Mouse (Mus musculus): ENCODE results near the gene Med16. TPM values are rescaled to one million over a fixed set of nuclear protein-coding genes. Genes with fewer than 3 reads are reported as not detected.

Gene Med16
- total and polyA plus RNA-seq, 3 experiments, result 10.2 to 22.8 (median 12.1) TPM

DNA sequence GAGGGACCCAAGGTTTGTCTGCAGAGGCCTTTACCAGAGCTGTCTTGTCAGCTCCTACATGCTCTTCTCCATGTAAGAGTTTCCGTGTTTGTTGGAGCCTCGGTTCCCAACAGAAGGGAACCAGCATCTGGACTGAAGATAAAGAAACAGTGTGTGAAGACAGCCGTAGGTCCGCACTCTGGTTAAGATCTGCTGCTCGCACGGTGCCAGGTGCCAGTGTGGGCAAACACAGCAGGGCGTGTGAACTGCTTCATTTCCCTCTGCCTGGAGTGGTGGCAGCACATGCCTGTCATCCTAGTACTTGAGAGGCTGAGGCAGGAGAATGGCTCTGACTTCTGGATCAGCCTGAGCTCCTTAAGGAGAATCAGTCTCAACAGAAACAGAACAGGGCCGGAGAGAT, 36.9 kb downstream of the Med16 start:
- DNase-seq (ENCODE audit: extremely low read depth), result no peak
- Histone ChIP-seq H3K27me3 (replicated peaks) (no peaks in the 10 kb centered on the region), H3K9ac (ENCODE audit: insufficient read depth, low read depth) (no peak overlapping the region), H3K27ac (ENCODE audit: insufficient read depth, low read depth) (no peak overlapping the region), H3K4me1 (ENCODE audit: control insufficient read depth in 1 of 2, insufficient read depth in 2 of 2) (peaks cover 4 to 10% of the 10 kb centered on the region in 2 experiments), H3K4me2 (ENCODE audit: insufficient read depth, low read depth, poor library complexity, severe bottlenecking) (no peak overlapping the region), H3K36me3 (replicated peaks in 1 of 2; ENCODE audit: control insufficient read depth in 1 of 2, insufficient read depth in 1 of 2, low read length in 1 of 2) (peaks cover 0 to 10% of the 10 kb centered on the region in 2 experiments), H3K79me2 (replicated peaks; ENCODE audit: control insufficient read depth, extremely low read depth, insufficient read depth, poor library complexity, severe bottlenecking) (no peaks in the 10 kb centered on the region), H3K9me3 (replicated peaks; ENCODE audit: low read length) (no peaks in the 10 kb centered on the region), H3K4me3 (replicated peaks in 1 of 3; ENCODE audit: low read depth in 2 of 3, low read length in 2 of 3, poor library complexity in 1 of 3) (no peak overlapping the region)
- TF ChIP-seq MYC (IDR thresholded peaks at IDR 0.05; ENCODE audit: low read depth, low read length) (no peak), CHD2 (IDR thresholded peaks at IDR 0.05; ENCODE audit: low read length) (no peak), UBTF (IDR thresholded peaks at IDR 0.05; ENCODE audit: low read depth, low read length) (no peak), TCF12 (IDR thresholded peaks at IDR 0.05; ENCODE audit: low read depth, low read length) (no peak), POLR2AphosphoS2 (IDR thresholded peaks at IDR 0.05; ENCODE audit: low read depth, low read length) (no peak), HCFC1 (IDR thresholded peaks at IDR 0.05; ENCODE audit: low read depth, low read length) (no peak), SIN3A (IDR thresholded peaks at IDR 0.05; ENCODE audit: low read length) (no peak), SMC3 (IDR thresholded peaks at IDR 0.05; ENCODE audit: low read depth, low read length) (no peak), KAT2A (IDR thresholded peaks at IDR 0.05; ENCODE audit: insufficient replicate concordance, low read length) (no peak), RCOR1 (conservative IDR thresholded peaks at IDR 0.05; ENCODE audit: low read depth, low read length) (no peak), CHD1 (IDR thresholded peaks at IDR 0.05; ENCODE audit: low read depth, low read length) (no peak), USF1 (IDR thresholded peaks at IDR 0.05; ENCODE audit: low read depth, low read length) (no peak)
- dilution Hi-C loops (cut with MboI; ENCODE audit: extremely low pct_ligation_motif_present, extremely low pct_unique_long_range_greater_than_20kb, low sequenced_read_pairs) (no loop called here), in situ Hi-C loops (cut with MboI; ENCODE audit: low pct_ligation_motif_present, low pct_unique_long_range_greater_than_20kb, low sequenced_read_pairs) (no loop called here)

DNA sequence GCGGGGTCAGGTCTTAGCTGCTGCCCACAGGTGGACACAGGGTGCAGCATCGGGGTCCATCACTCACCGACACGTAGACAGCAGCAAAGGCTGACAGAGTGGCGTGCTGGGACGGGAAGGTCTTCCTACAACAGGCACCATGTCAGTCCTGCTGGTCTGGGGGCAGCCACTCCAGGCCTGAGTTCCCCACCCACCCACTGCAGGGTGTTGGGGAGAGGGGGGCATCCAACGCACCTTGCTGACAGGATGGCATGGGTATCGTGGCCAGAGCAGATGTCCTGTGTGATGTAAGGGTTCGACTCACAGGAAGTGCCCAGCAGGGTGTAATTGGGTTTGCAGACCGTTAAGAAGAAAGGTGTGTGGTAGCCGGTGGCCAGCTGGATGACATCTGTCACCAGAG, 42.1 kb downstream of the Med16 start:
- Histone ChIP-seq H3K4me2 (ENCODE audit: insufficient read depth, low read depth, poor library complexity, severe bottlenecking) (no peak overlapping the region), H3K4me3 (replicated peaks in 1 of 3; ENCODE audit: low read depth in 2 of 3, low read length in 2 of 3, poor library complexity in 1 of 3) (no peak overlapping the region), H3K36me3 (replicated peaks in 1 of 2; ENCODE audit: control insufficient read depth in 1 of 2, insufficient read depth in 1 of 2, low read length in 1 of 2) (peaks cover 30 to 54% of the 10 kb centered on the region in 2 experiments), H3K9me3 (replicated peaks; ENCODE audit: low read length) (no peaks in the 10 kb centered on the region), H3K9ac (ENCODE audit: insufficient read depth, low read depth) (no peak overlapping the region), H3K27me3 (replicated peaks) (no peaks in the 10 kb centered on the region), H3K4me1 (ENCODE audit: control insufficient read depth in 1 of 2, insufficient read depth in 2 of 2) (peaks cover 0 to 5% of the 10 kb centered on the region in 2 experiments; a peak in 1 of 4 replicates), H3K79me2 (replicated peaks; ENCODE audit: control insufficient read depth, extremely low read depth, insufficient read depth, poor library complexity, severe bottlenecking) (peaks cover 3% of the 10 kb centered on the region), H3K27ac (ENCODE audit: insufficient read depth, low read depth) (no peak overlapping the region)
- in situ Hi-C loops (cut with MboI; ENCODE audit: low pct_ligation_motif_present, low pct_unique_long_range_greater_than_20kb, low sequenced_read_pairs) (no loop called here), dilution Hi-C loops (cut with MboI; ENCODE audit: extremely low pct_ligation_motif_present, extremely low pct_unique_long_range_greater_than_20kb, low sequenced_read_pairs) (no loop called here)
- TF ChIP-seq KAT2A (IDR thresholded peaks at IDR 0.05; ENCODE audit: insufficient replicate concordance, low read length), result no peak
- TF ChIP-seq MAZ (IDR thresholded peaks at IDR 0.05; ENCODE audit: low read depth, low read length), result no peak
- TF ChIP-seq TBP (conservative IDR thresholded peaks at IDR 0.05; ENCODE audit: low read depth, low read length), result no peak
- no peak for TF ChIP-seq RCOR1 (conservative IDR thresholded peaks at IDR 0.05; ENCODE audit: low read depth, low read length)
- TF ChIP-seq UBTF (IDR thresholded peaks at IDR 0.05; ENCODE audit: low read depth, low read length), result no peak
- no peak for TF ChIP-seq NRF1 (IDR thresholded peaks at IDR 0.05; ENCODE audit: low read depth, low read length)
- DNase-seq (ENCODE audit: extremely low read depth), result no peak
